Mouse (Mus musculus): Measurements from ENCODE around the gene Pnrc1. TPM values are rescaled to one million over a fixed set of nuclear protein-coding genes. Genes with fewer than 3 reads are reported as not detected.

Pnrc1 gene
- polyA plus RNA-seq, 1 experiment, result 54.9 TPM

GRCm38 (mm10) chr4:33227164-33227563, 62.8 kb downstream of the Pnrc1 start:
- DNase-seq (ENCODE audit: extremely low spot score in 1 of 2, low spot score in 1 of 2), result no peak

GRCm38 (mm10) chr4:33224003-33224675, 65.8 kb downstream of the Pnrc1 start:
- no peak for DNase-seq (ENCODE audit: extremely low spot score in 1 of 2, low spot score in 1 of 2)

DNA sequence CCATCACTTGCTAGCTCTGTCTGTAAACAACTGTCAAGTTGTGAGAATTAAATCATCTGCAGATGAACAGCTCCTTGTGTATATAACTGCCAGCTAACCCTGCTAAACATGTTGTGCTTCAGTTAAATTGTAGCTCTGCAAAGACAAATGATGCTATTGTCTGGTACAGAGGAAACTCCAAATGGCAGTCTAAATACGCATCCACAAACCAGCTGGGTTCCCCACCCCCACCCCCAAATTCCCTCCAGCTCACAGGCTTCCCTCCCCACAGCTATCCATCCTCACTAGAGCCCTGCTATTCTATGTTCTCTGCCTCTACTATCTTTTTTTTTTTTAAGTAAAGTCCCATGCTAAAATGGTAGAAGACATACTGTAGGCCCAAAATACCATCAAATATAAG, 68.1 kb downstream of the Pnrc1 start:
- DNase-seq (ENCODE audit: extremely low spot score in 1 of 2, low spot score in 1 of 2), result no peak

GRCm38 (mm10) chr4:33208881-33209841, 80.8 kb downstream of the Pnrc1 start, which contains the start of gene Srsf12:
Srsf12 (plus strand) TSS chr4:33208991.
- peak; percentile 14 to 57 for DNase-seq (ENCODE audit: extremely low spot score in 1 of 2, low spot score in 1 of 2)

GRCm38 (mm10) chr4:33207551-33207950, 82.4 kb downstream of the Pnrc1 start:
- no peak for DNase-seq (ENCODE audit: extremely low spot score in 1 of 2, low spot score in 1 of 2)

- DNase-seq (ENCODE audit: extremely low spot score in 1 of 2, low spot score in 1 of 2), result peak in 1 of 2 experiments; percentile 67
Observed at GRCm38 (mm10) chr4:33204682-33205081, 85.3 kb downstream of the Pnrc1 start.

DNA sequence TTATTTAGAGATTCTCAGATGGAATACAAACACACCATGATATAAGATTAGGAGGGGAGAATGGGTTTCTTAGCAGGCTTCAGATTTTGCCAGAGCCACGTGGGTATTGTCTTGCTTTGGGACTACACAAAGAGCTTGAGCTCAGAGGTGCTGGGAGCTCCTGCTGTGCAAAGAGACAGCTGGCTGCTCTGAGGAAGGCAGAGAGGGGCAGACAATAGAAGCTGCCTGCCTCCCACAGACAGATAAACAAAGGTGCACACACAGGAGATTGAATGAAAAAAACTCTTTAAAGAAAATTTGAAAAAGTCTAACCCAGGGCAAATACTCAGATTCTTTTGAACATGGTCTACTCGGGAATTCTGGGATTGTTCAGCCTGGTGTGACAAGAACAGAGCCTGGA, 91.8 kb downstream of the Pnrc1 start:
- no peak for DNase-seq (ENCODE audit: extremely low spot score in 1 of 2, low spot score in 1 of 2)

Other genes with a start within 250 kb of the Pnrc1 start
- gene Gabrr2, start 227.2 kb downstream of the Pnrc1 start, polyA plus RNA-seq (2012; rRNA removed), result 0.42 and 0.57 TPM in 2 replicates
- 0.23 and 0.26 TPM in 2 replicates for gene Gabrr1, start 157.6 kb downstream of the Pnrc1 start, polyA plus RNA-seq (2012; rRNA removed)
- 3.9 and 4.5 TPM in 2 replicates for gene Pm20d2, start 100.4 kb downstream of the Pnrc1 start, polyA plus RNA-seq (2012; rRNA removed)
- gene Srsf12, start 81.2 kb downstream of the Pnrc1 start, polyA plus RNA-seq (2012; rRNA removed), result 19.6 and 21.3 TPM in 2 replicates
- 11.4 and 12.4 TPM in 2 replicates for gene Rngtt, start 20.1 kb upstream of the Pnrc1 start, polyA plus RNA-seq (2012; rRNA removed)